Mouse (Mus musculus) forebrain, embryonic 12.5 days (tissue): ENCODE data around the gene Sgms1. TPM values are rescaled to one million over a fixed set of nuclear protein-coding genes. Genes with fewer than 3 reads are reported as not detected.

Source experiments
- ATAC-seq: fragments of 200-750 bp; cut with Nextera tagmentation; 2 replicates; pipeline ENCODE4 v1.8.0; 2017; ENCODE audit warnings: moderate TSS enrichment; ENCODE audit not compliant: low FRiP score
- H3K27ac ChIP-seq: fragments of 300-500 bp; sonication (generic); 2 replicates; pipeline ENCODE4 v1.5.1; 2016; ENCODE audit warnings: mild to moderate bottlenecking
- H3K27me3 ChIP-seq: fragments of 300-500 bp; sonication (generic); 2 replicates; pipeline ENCODE4 v1.6.1; 2016; ENCODE audit warnings: mild to moderate bottlenecking
- H3K36me3 ChIP-seq: fragments of 300-500 bp; sonication (generic); replicated peaks from 2 replicates; pipeline ENCODE4 v1.6.1; 2016; ENCODE audit warnings: mild to moderate bottlenecking
- H3K4me1 ChIP-seq: fragments of 300-500 bp; sonication (generic); 2 replicates; pipeline ENCODE4 v1.6.1; 2016
- H3K4me2 ChIP-seq: fragments of 300-500 bp; sonication (generic); 2 replicates; pipeline ENCODE4 v1.6.1; 2016; ENCODE audit warnings: mild to moderate bottlenecking, moderate library complexity
- H3K4me3 ChIP-seq: fragments of 300-500 bp; sonication (generic); replicated peaks from 2 replicates; pipeline ENCODE4 v1.5.1; 2016; ENCODE audit warnings: mild to moderate bottlenecking
- H3K9ac ChIP-seq: fragments of 300-500 bp; sonication (generic); 2 replicates; pipeline ENCODE4 v1.6.1; 2016; ENCODE audit warnings: mild to moderate bottlenecking
- H3K9me3 ChIP-seq: fragments of 300-500 bp; sonication (generic); 2 replicates; pipeline ENCODE4 v1.6.1; 2016
- WGBS: fragments of 180-500 bp; shearing (Covaris S2); methylation state at CpG from one replicate; pipeline ENCODE4 v1.1.7; 2016; 5-methylcytosine and 5-hydroxymethylcytosine counted together
- polyA plus RNA-seq: library from polyadenylated mRNA; unstranded; fragments of >200 nt; fragmentation: Nextera tagmentation; extraction: Ambion mirVana; gene quantifications from 2 replicates; pipeline ENCODE4 v1.2.1, GENCODE M21; 2016

Gene Sgms1
- polyA plus RNA-seq, 1 experiment from 2014 or later = 13.8 TPM

DNA sequence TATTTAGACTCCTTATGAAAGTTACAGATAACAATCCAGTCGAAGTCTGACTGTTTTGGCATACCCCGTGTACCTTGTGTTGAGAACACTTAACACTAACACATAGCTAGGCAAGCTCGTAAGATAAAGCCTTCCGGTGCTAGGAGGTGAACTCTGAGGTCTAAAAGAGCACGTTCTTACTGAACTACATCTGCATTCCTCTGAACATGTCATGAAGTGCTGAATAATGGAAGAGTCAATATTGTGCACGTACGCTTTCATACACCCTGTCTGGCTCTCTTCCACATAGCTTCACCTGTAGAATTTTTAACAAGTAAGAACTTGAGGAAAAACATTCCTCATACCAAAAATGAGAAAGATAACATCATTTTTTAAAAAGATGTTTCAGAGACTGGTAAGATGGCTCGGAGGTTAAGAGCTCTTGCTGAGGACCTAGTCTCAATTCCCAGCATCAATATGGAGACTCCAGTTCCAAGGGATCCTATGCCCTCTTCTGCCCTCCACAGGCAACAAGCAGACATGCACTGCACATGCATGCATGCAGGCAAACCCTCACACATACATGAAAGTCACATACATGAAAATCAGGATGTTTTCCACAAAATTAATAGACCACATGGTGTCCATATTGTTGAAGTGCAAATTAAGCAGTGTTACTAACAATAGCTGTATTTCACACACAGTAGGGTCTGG lies 4.4 kb upstream of the Sgms1 start:
- 94% methylated on average over 8 of the region's 8 CpGs for WGBS
- no peak overlapping the region for H3K27ac ChIP-seq
- no peaks in the 10 kb centered on the region for H3K36me3 ChIP-seq
- H3K4me2 ChIP-seq = no peak overlapping the region
- H3K9me3 ChIP-seq = no peaks in the 10 kb centered on the region
- no peak overlapping the region for H3K9ac ChIP-seq
- H3K4me3 ChIP-seq = no peak overlapping the region
- H3K4me1 ChIP-seq = peaks cover 7% of the 10 kb centered on the region
- H3K27me3 ChIP-seq = no peaks in the 10 kb centered on the region
- ATAC-seq = no peak

GRCm38 (mm10) chr19:32393092-32393745 lies 3.7 kb upstream of the Sgms1 start:
- WGBS = 85% methylated on average over 4 of the region's 4 CpGs
- Histone ChIP-seq H3K4me2 (no peak overlapping the region), H3K27ac (no peak overlapping the region), H3K27me3 (no peaks in the 10 kb centered on the region), H3K9me3 (no peaks in the 10 kb centered on the region), H3K36me3 (no peaks in the 10 kb centered on the region), H3K4me3 (no peak overlapping the region), H3K9ac (no peak overlapping the region), H3K4me1 (peaks cover 7% of the 10 kb centered on the region)
- ATAC-seq = no peak

GRCm38 (mm10) chr19:32391441-32391840 lies 1.9 kb upstream of the Sgms1 start:
- H3K9me3 ChIP-seq = no peaks in the 10 kb centered on the region
- no peak for ATAC-seq
- no peak overlapping the region for H3K27ac ChIP-seq
- no peak overlapping the region for H3K4me2 ChIP-seq
- peaks cover 18% of the 10 kb centered on the region for H3K4me1 ChIP-seq
- no peaks in the 10 kb centered on the region for H3K36me3 ChIP-seq
- H3K27me3 ChIP-seq = peaks cover 4% of the 10 kb centered on the region; the same call in 1 of the 2 replicates
- WGBS = 95% methylated on average over 3 of the region's 3 CpGs
- no peak overlapping the region for H3K9ac ChIP-seq
- H3K4me3 ChIP-seq = no peak overlapping the region

DNA sequence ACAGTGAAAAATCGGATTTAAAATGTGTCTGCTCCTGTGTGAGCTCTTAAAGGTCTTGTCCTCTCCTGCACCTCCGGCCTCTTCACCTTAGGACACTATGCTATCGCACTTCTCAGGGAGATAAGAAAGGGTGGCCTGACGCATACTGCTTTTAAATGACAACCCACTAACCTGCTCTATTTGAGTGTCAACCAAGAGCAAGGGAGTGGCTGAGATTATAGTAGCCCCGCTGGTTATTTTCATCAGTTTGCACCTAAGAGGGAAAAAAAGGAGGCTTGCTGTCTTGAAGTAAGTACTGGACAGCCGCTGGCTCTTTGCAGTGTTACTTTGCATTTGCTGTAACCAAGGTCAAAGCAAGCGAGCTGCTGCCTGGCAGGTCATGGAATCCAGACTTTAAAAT lies 602 bp upstream of the Sgms1 start:
- Histone ChIP-seq H3K4me2 (peak overlapping the region; percentile 88), H3K27me3 (peaks cover 4% of the 10 kb centered on the region; the same call in 1 of the 2 replicates), H3K4me3 (peak overlapping the region; percentile 76), H3K9ac (peak overlapping the region; percentile 81; the same call in 1 of the 2 replicates), H3K9me3 (no peaks in the 10 kb centered on the region), H3K36me3 (no peaks in the 10 kb centered on the region), H3K4me1 (peaks cover 19% of the 10 kb centered on the region), H3K27ac (no peak overlapping the region)
- ATAC-seq = no peak
- 86% methylated on average over 7 of the region's 7 CpGs for WGBS

GRCm38 (mm10) chr19:32388191-32388921 lies 1.2 kb downstream of the Sgms1 start:
- peak overlapping the region; percentile 88 for H3K4me2 ChIP-seq
- peaks cover 19% of the 10 kb centered on the region for H3K4me1 ChIP-seq
- H3K36me3 ChIP-seq = no peaks in the 10 kb centered on the region
- peak; percentile 91 for ATAC-seq
- no peaks in the 10 kb centered on the region for H3K9me3 ChIP-seq
- peak overlapping the region; percentile 81 for H3K9ac ChIP-seq
- H3K27ac ChIP-seq = peak overlapping the region; percentile 93
- peaks cover 4% of the 10 kb centered on the region; the same call in 1 of the 2 replicates for H3K27me3 ChIP-seq
- 0% methylated on average over 64 of the region's 75 CpGs for WGBS
- peak overlapping the region; percentile 76 for H3K4me3 ChIP-seq

DNA sequence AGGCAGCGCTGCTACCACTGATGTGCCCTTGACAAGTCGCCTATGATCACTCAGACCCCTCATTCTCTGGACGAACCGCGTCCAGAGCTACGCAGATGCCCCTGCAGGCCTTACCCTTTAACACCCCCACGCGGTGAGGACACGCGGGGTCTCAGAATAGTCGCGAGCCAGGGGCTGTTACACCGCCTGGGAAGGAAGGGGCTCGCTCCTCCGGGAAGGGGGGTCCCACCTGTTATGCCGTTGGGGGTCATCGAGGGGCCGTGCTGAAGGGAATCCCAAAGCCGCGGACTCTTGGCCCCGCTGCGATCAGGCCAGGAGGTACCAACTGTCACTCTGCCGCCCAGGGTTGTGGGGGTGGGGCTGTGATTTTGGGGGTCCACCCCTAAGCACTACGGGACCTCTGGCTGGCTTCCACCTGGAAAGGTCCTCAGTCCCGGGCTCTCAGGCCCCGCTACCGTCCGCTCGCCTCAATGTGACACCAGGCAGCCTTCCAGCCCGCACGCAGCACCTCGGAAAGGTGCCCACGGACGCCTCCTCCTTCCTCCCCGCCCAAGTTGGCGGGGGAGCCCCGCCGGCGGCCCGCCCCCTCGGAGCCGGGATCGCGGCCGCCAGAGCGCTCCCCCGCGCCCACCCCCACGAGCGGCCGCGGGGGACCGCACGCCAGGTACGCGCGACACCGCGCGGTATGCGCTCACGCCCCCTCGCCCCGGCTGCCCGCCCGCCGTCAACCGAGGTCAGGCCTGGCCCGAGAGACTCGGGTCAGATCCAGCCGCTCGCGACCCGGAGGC lies 1.9 kb downstream of the Sgms1 start:
- Histone ChIP-seq H3K27ac (peak overlapping the region; percentile 93), H3K4me2 (peak overlapping the region; percentile 88), H3K27me3 (peaks cover 4% of the 10 kb centered on the region; the same call in 1 of the 2 replicates), H3K9me3 (no peaks in the 10 kb centered on the region), H3K9ac (peak overlapping the region; percentile 81), H3K4me1 (peaks cover 19% of the 10 kb centered on the region), H3K36me3 (no peaks in the 10 kb centered on the region), H3K4me3 (peak overlapping the region; percentile 76)
- under 1% methylated on average over 67 of the region's 74 CpGs for WGBS
- ATAC-seq = peak; percentile 48

DNA sequence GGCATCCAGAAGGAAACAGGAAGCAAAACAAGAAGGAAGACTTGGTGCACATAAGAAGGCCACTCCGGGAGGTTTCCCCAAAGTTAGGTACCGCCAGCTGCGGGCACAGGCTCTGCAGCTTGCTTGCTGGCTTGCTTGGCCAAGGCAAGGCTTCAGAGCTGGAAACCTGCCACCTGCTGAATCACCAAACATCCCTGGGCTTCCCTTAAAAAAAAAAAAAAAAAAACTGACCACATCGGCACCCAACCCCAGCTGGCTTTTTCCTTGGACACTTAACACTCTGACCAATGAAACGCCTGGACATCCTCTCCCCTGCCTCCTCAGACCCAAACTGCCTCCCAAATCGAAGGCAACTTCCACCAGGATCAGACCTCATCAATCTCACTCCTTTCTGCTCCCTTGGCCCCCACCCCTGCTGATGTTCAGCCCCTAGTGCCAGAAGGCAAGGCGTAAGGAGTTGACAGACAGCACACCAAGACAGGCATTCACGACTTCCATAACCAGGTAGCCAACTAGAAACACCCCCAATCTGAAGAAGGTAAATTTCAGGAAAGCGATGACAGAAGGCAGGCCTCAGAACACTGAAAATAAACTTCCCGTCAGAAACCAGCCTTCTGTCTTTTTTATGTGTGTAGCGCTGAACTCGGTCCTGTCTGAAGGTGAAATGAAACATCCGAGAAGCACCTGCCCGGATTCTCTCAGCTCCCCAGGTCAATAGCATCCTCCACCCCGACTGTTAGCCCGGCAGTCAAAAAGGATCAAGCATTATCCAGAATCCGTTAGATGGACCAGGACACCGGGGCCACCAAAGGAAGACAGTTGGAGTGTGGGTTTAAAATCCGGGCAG lies 2.7 kb downstream of the Sgms1 start:
- Histone ChIP-seq H3K27me3 (peaks cover 4% of the 10 kb centered on the region; the same call in 1 of the 2 replicates), H3K4me2 (peak overlapping the region; percentile 88), H3K4me3 (peak overlapping the region; percentile 76), H3K9ac (peak overlapping the region; percentile 81), H3K36me3 (no peaks in the 10 kb centered on the region), H3K27ac (no peak overlapping the region), H3K9me3 (no peaks in the 10 kb centered on the region), H3K4me1 (peaks cover 19% of the 10 kb centered on the region)
- ATAC-seq = no peak
- WGBS = 31% methylated on average over 19 of the region's 19 CpGs

DNA sequence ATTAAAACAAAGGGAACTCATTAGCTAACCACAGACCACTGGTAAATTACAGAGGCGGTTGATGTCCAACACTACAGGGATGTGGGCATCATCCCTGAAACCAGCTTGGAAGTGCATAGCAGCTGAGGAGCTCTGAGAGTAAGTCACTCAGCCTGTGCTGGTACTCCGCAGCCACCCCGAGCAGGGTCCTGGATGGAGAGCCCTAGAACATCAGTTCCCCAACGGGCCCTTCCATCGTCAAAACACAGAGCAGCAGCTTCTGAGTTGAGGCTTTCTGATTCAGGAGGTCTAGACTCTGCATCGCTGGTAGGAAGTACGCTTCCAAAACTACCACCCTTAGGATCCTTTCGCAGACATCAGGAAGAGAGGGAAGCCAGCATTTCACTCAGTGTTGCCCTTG lies 5.8 kb downstream of the Sgms1 start:
- Histone ChIP-seq H3K27me3 (peaks cover 4% of the 10 kb centered on the region; the same call in 1 of the 2 replicates), H3K4me3 (no peak overlapping the region), H3K36me3 (no peaks in the 10 kb centered on the region), H3K9ac (no peak overlapping the region), H3K27ac (no peak overlapping the region), H3K4me1 (peaks cover 11% of the 10 kb centered on the region), H3K9me3 (no peaks in the 10 kb centered on the region), H3K4me2 (no peak overlapping the region)
- WGBS = 91% methylated on average over 8 of the region's 8 CpGs
- ATAC-seq = no peak

GRCm38 (mm10) chr19:32381511-32381961 lies 8.0 kb downstream of the Sgms1 start:
- H3K36me3 ChIP-seq = no peaks in the 10 kb centered on the region
- no peak overlapping the region for H3K4me3 ChIP-seq
- H3K4me1 ChIP-seq = peaks cover 10% of the 10 kb centered on the region
- H3K9me3 ChIP-seq = no peaks in the 10 kb centered on the region
- ATAC-seq = peak; percentile 37; the same call in 1 of the 2 replicates
- H3K27me3 ChIP-seq = no peaks in the 10 kb centered on the region
- no peak overlapping the region for H3K9ac ChIP-seq
- H3K27ac ChIP-seq = no peak overlapping the region
- 58% methylated on average over 3 of the region's 3 CpGs for WGBS
- H3K4me2 ChIP-seq = no peak overlapping the region

DNA sequence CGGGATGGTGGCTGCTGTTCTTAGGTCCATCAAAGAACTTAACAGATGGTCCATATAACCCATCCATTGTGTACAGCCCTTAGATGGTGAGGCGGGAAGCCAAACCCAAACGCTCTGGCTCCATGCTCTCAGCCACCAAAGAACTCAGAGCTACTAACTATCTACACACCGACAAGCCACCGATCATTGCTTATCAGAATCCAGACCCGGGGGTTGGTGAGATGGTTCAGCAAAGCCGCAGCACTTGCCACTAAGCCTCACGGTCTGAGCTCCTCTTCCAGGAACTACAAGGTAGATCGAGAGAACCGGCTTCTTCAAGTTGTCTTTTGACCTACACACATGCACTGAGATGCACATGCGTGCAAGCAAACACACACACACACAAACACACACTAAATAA lies 8.8 kb downstream of the Sgms1 start:
- Histone ChIP-seq H3K27ac (no peak overlapping the region), H3K4me2 (no peak overlapping the region), H3K36me3 (no peaks in the 10 kb centered on the region), H3K9ac (no peak overlapping the region), H3K4me3 (no peak overlapping the region), H3K27me3 (no peaks in the 10 kb centered on the region), H3K9me3 (no peaks in the 10 kb centered on the region), H3K4me1 (peaks cover 8% of the 10 kb centered on the region)
- 88% methylated on average over 11 of the region's 11 CpGs for WGBS
- ATAC-seq = no peak

- Histone ChIP-seq H3K27me3 (no peaks in the 10 kb centered on the region), H3K27ac (no peak overlapping the region), H3K4me1 (peaks cover 8% of the 10 kb centered on the region), H3K9ac (no peak overlapping the region), H3K9me3 (no peaks in the 10 kb centered on the region), H3K4me2 (no peak overlapping the region), H3K4me3 (no peak overlapping the region), H3K36me3 (no peaks in the 10 kb centered on the region)
- no peak for ATAC-seq
- 90% methylated on average over 6 of the region's 6 CpGs for WGBS
Observed at GRCm38 (mm10) chr19:32379239-32379920, 10.1 kb downstream of the Sgms1 start.
